Mouse (Mus musculus) kidney, embryonic 15.5 days (tissue): Measurements from ENCODE around the gene Zfp213. TPM values are rescaled to one million over a fixed set of nuclear protein-coding genes. Genes with fewer than 3 reads are reported as not detected.
"Not testable (repeated sequence)": the region's sequence is repeated elsewhere in the genome, so short reads cannot be mapped to it uniquely, and the experiment has no call there.

ENCODE experiments used
- ATAC-seq: fragments of 200-750 bp; cut with Nextera tagmentation; replicated peaks from 2 replicates; pipeline ENCODE4 v1.8.0; 2017; ENCODE audit warnings: moderate TSS enrichment; ENCODE audit not compliant: low FRiP score
- H3K27ac ChIP-seq: fragments of 300-500 bp; sonication (generic); 2 replicates; pipeline ENCODE4 v1.5.1; 2015; ENCODE audit warnings: mild to moderate bottlenecking, inconsistent platforms
- H3K27me3 ChIP-seq: fragments of 300-500 bp; sonication (generic); 2 replicates; pipeline ENCODE4 v1.6.1; 2015; ENCODE audit warnings: inconsistent platforms
- H3K36me3 ChIP-seq: fragments of 300-500 bp; sonication (generic); 2 replicates; pipeline ENCODE4 v1.6.1; 2015; ENCODE audit warnings: inconsistent platforms
- H3K4me1 ChIP-seq: fragments of 300-500 bp; sonication (generic); 2 replicates; pipeline ENCODE4 v1.6.1; 2015; ENCODE audit warnings: inconsistent platforms
- H3K4me2 ChIP-seq: fragments of 300-500 bp; sonication (generic); 2 replicates; pipeline ENCODE4 v1.6.1; 2015; ENCODE audit warnings: moderate library complexity, mild to moderate bottlenecking, inconsistent platforms
- H3K4me3 ChIP-seq: fragments of 300-500 bp; sonication (generic); replicated peaks from 2 replicates; pipeline ENCODE4 v1.5.1; 2015; ENCODE audit warnings: mild to moderate bottlenecking, inconsistent platforms
- H3K9ac ChIP-seq: fragments of 300-500 bp; sonication (generic); 2 replicates; pipeline ENCODE4 v1.6.1; 2015; ENCODE audit warnings: mild to moderate bottlenecking, inconsistent platforms
- H3K9me3 ChIP-seq: fragments of 300-500 bp; sonication (generic); replicated peaks from 2 replicates; pipeline ENCODE4 v1.6.1; 2016; ENCODE audit warnings: inconsistent platforms
- WGBS: fragments of 180-500 bp; shearing (Covaris S2); methylation state at CpG from one replicate; pipeline ENCODE4 v1.1.7; 2015; ENCODE audit warnings: mixed read lengths; 5-methylcytosine and 5-hydroxymethylcytosine counted together
- polyA plus RNA-seq: library from polyadenylated mRNA; unstranded; fragments of >200 nt; fragmentation: Nextera tagmentation; extraction: Ambion mirVana; gene quantifications from 2 replicates; pipeline ENCODE4 v1.2.1, GENCODE M21; 2015

The Zfp213 gene
- polyA plus RNA-seq, 1 experiment from 2014 or later: 22.8 TPM

GRCm38 (mm10) chr17:23522941-23523732 lies 40.9 kb downstream of the Zfp213 start:
- not testable (repeated sequence) for ATAC-seq, H3K4me3 ChIP-seq

GRCm38 (mm10) chr17:23518701-23519423 lies 45.2 kb downstream of the Zfp213 start:
- H3K9me3 ChIP-seq: no peaks in the 10 kb centered on the region
- no peak overlapping the region for H3K9ac ChIP-seq
- no peak overlapping the region for H3K4me3 ChIP-seq
- no peak overlapping the region for H3K4me2 ChIP-seq
- H3K36me3 ChIP-seq: no peaks in the 10 kb centered on the region
- WGBS: 70% methylated on average over 2 of the region's 2 CpGs
- no peak; the same call in 1 of the 2 replicates for ATAC-seq
- H3K27ac ChIP-seq: no peak overlapping the region
- H3K27me3 ChIP-seq: no peaks in the 10 kb centered on the region
- no peaks in the 10 kb centered on the region for H3K4me1 ChIP-seq

More at GRCm38 (mm10) chr17:23522941-23523732, 40.9 kb downstream of the Zfp213 start:
- WGBS: 58% methylated on average over 30 of the region's 30 CpGs
- not testable (repeated sequence) for H3K4me1 ChIP-seq, H3K9ac ChIP-seq, H3K27me3 ChIP-seq, H3K36me3 ChIP-seq, H3K9me3 ChIP-seq, H3K27ac ChIP-seq, H3K4me2 ChIP-seq

Other genes with a start within 250 kb of the Zfp213 start
- not detected in 2 replicates for gene Vmn2r115, start 220.5 kb downstream of the Zfp213 start, polyA plus RNA-seq
- not detected in 2 replicates for gene Vmn2r116, start 179.6 kb downstream of the Zfp213 start, polyA plus RNA-seq
- gene Vmn2r117, start 84.5 kb downstream of the Zfp213 start, polyA plus RNA-seq: not detected in 2 replicates
- 16.3 and 16.5 TPM in 2 replicates for gene Zfp13, start 35.2 kb upstream of the Zfp213 start, polyA plus RNA-seq
- gene Zscan10, start 36.6 kb upstream of the Zfp213 start, polyA plus RNA-seq: not detected in 2 replicates
- gene Mmp25, start 81.0 kb upstream of the Zfp213 start, polyA plus RNA-seq: 1.1 and 1.3 TPM in 2 replicates
- gene Bicdl2, start 96.3 kb upstream of the Zfp213 start, polyA plus RNA-seq: 1.3 and 1.5 TPM in 2 replicates
- 63.2 and 69.5 TPM in 2 replicates for gene Hcfc1r1, start 109.4 kb upstream of the Zfp213 start, polyA plus RNA-seq
- 52.4 and 53.4 TPM in 2 replicates for gene Thoc6, start 109.6 kb upstream of the Zfp213 start, polyA plus RNA-seq
- 27.5 and 29.5 TPM in 2 replicates for gene Tnfrsf12a, start 113.2 kb upstream of the Zfp213 start, polyA plus RNA-seq
- gene Cldn6, start 115.0 kb upstream of the Zfp213 start, polyA plus RNA-seq: 189 and 191 TPM in 2 replicates
- gene Cldn9, start 119.8 kb upstream of the Zfp213 start, polyA plus RNA-seq: 51.2 and 53.1 TPM in 2 replicates
- gene 1520401A03Rik, start 158.5 kb upstream of the Zfp213 start, polyA plus RNA-seq: 0.14 and 0.88 TPM in 2 replicates
- 48.4 and 56.3 TPM in 2 replicates for gene Pkmyt1, start 162.1 kb upstream of the Zfp213 start, polyA plus RNA-seq
- 19.8 and 23.8 TPM in 2 replicates for gene Paqr4, start 176.6 kb upstream of the Zfp213 start, polyA plus RNA-seq
- gene Kremen2, start 181.6 kb upstream of the Zfp213 start, polyA plus RNA-seq: 1.9 and 2.2 TPM in 2 replicates
- 89.5 and 91.0 TPM in 2 replicates for gene Flywch1, start 207.4 kb upstream of the Zfp213 start, polyA plus RNA-seq
- gene Flywch2, start 221.8 kb upstream of the Zfp213 start, polyA plus RNA-seq: 35.0 and 37.4 TPM in 2 replicates
- gene Srrm2, start 226.3 kb upstream of the Zfp213 start, polyA plus RNA-seq: 496 and 536 TPM in 2 replicates